Mouse (Mus musculus) ES-E14 (cell line): Measurements from ENCODE around the gene Cers5.

ENCODE experiments used
- HCFC1 ChIP-seq: IDR thresholded peaks from 2 replicates; pipeline ENCODE4 v1.6.1; 2012; ENCODE audit warnings: low read length, inconsistent platforms, borderline replicate concordance; ENCODE audit not compliant: insufficient read depth
- MAFK ChIP-seq: IDR thresholded peaks from 2 replicates; pipeline ENCODE4 v1.6.1; 2014; ENCODE audit warnings: mild to moderate bottlenecking, low read depth, low read length, inconsistent platforms; ENCODE audit not compliant: insufficient read depth
- ZC3H11A ChIP-seq: IDR thresholded peaks from 2 replicates; pipeline ENCODE4 v1.6.1; 2012; ENCODE audit warnings: low read depth, mild to moderate bottlenecking, inconsistent platforms, low read length, borderline replicate concordance
- ZNF384 ChIP-seq: IDR thresholded peaks from 2 replicates; pipeline ENCODE4 v1.6.1; 2012; ENCODE audit warnings: low read depth, low read length, inconsistent platforms

GRCm38 (mm10) chr15:99799706-99800105, 27.0 kb upstream of the Cers5 start:
- no peak for TF ChIP-seq ZNF384
- no peak for TF ChIP-seq ZC3H11A
- no peak for TF ChIP-seq HCFC1
- TF ChIP-seq MAFK = no peak
